Mouse (Mus musculus) left cerebral cortex, postnatal 14 days (tissue): Measurements from ENCODE around the gene Eno2. TPM values are rescaled to one million over a fixed set of nuclear protein-coding genes. Genes with fewer than 3 reads are reported as not detected.
"Not testable (repeated sequence)": the region's sequence is repeated elsewhere in the genome, so short reads cannot be mapped to it uniquely, and the experiment has no call there.

Experiments used
- DNase-seq, 2 experiments: peaks; one replicate each; pipeline ENCODE4 v3.0.0; 2021 to 2022; ENCODE audit warnings: low spot score in 2 of 2, mixed read lengths in 1 of 2
- intact Hi-C: fragments of 180-260 bp; cut with DNase I; formaldehyde crosslinking; loops from one replicate; pipeline ENCODE4 v1.15.1; 2025
- long read RNA-seq, 2 experiments: library from polyadenylated mRNA; stranded (forward); transcript quantifications; one replicate each; pipeline ENCODE4 v2.0.0; 2021
- total RNA-seq, 2 experiments: library from RNA; stranded (reverse); gene quantifications; 2 replicates each; pipeline ENCODE4 v1.2.3; 2021

Eno2 gene
- total RNA-seq = 100 to 1,000 TPM; 719 to 758 TPM
- long read RNA-seq, experiment 1, transcript Eno2-201 (12 exons, 2,795 nt) = major isoform, 178 of 493 reads
- long read RNA-seq, experiment 1, transcript Eno2-202 (10 exons, 2,386 nt) = minor isoform, 6 of 493 reads
- long read RNA-seq, experiment 1, transcript Eno2-210 (4 exons, 632 nt) = minor isoform, 13 of 493 reads
- long read RNA-seq, experiment 1, transcript Eno2-209 (3 exons, 898 nt) = minor isoform, 50 of 493 reads
- long read RNA-seq, experiment 1, partial matches to known transcripts = 73 of 493 reads
- long read RNA-seq, experiment 1, other reads (novel, unspliced or antisense) = 170 of 493 reads
- long read RNA-seq, experiment 2, transcript Eno2-210 (4 exons, 632 nt) = minor isoform, 13 of 422 reads
- long read RNA-seq, experiment 2, transcript Eno2-201 (12 exons, 2,795 nt) = major isoform, 174 of 422 reads
- long read RNA-seq, experiment 2, transcript Eno2-209 (3 exons, 898 nt) = minor isoform, 26 of 422 reads
- long read RNA-seq, experiment 2, partial matches to known transcripts = 61 of 422 reads
- long read RNA-seq, experiment 2, other reads (novel, unspliced or antisense) = 143 of 422 reads

DNA sequence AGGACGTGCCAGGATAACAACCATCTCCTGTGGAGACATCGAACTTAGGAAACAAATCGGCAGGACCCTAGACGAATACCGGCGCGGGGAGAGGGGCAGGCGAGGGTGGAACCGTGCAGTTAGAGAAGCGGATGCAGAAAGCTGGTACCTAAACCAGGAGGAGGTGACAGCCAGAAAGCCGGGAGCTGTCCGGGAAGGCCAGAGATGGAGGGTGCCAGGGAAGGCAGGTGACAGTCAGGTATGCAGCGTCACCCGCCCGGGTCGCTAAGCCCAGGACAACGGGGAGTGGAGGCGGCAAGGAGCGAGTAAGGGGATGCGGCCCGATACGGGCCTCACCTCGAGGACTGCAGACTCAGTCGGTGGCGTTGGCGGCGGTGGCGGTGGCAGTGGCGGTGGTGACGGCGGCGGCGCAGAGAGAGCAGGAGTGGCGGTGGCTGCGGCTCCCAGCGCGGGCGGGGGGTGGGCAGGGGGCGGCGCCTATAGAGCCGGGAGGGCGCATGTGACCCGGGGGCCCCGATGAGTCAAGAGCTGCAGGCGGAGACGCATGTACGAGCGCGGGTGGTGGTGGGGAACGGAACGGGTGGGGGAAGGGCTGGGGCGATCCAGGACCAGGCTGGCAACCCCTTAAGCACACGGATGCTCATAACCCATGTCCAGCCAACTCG is at the start of gene Eno2:
TSS of gene Eno2 (minus strand) at position 573 of the 665 bp plus-strand sequence.
- intact Hi-C loops = loop anchor here (2.0 kb wide), 2 partner anchors 36 to 44 kb away; no protein-coding TSS in a partner anchor
- peak; percentile 80 to 81 for DNase-seq

DNA sequence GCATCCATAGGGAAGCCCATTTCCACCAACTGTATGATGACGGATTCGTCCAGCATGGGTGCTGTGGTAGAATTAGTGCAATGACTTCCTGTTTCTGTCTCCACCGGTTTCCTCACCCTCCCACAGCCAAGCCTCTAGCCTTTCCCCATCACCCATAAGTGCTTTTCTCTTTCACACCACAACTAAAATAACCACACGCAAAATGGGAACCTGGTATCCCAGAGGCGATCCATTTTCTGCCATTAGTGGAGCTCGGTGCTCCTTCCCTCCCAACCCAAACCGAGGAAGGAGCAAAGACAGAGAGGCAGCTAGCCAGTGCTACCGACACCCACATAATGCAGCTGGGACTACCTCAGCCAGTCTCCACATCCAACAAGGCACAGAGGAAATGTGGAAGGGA is 48.5 kb upstream of the Eno2 start:
- DNase-seq = no peak
- intact Hi-C loops = no loop called here

- no peak for DNase-seq
- intact Hi-C loops = no loop called here
These were observed 48.1 kb upstream of the Eno2 start for GRCm38 (mm10) chr6:124817563-124817962.

DNA sequence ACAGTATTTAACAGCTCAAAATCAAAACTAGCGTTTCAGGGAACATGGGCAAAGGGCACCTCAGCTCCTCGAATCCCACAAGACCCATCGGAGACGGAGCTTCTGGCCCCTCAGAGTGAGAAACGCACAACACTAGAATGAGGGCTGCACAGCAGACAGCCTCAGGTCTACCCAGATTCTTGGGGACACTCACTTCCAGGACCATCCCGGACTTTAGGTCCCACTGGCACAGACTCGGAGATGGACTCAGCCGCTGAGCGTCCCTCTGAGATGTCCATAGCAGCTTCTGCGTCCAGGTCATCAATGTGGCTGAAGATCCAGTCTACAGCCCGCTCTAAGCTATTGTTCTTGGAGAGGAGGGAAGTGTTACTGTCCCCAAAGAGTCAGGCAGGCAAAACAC is 47.7 kb upstream of the Eno2 start:
- intact Hi-C loops = no loop called here

DNA sequence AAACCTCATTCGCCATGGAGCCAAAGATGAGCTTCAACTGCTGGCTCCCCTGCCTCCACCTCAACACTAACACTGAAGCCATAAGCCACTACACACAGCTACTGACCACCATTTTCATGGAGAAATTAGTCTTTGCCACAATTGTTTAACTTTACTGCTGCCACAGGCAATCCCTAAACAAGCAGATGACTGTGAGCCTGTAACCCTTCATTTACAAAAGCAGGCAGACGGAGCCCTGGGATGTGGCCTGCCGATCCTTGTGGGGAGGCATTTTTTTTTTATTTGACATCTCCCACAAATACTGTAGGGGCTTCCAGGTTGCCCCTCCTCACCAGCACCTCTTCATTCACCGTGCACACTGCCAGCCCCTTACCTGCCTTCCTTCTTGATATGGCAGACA is 47.1 kb upstream of the Eno2 start:
- intact Hi-C loops = no loop called here
- DNase-seq = no peak

More for the DNA sequence above, 47.7 kb upstream of the Eno2 start:
- DNase-seq = no peak

DNA sequence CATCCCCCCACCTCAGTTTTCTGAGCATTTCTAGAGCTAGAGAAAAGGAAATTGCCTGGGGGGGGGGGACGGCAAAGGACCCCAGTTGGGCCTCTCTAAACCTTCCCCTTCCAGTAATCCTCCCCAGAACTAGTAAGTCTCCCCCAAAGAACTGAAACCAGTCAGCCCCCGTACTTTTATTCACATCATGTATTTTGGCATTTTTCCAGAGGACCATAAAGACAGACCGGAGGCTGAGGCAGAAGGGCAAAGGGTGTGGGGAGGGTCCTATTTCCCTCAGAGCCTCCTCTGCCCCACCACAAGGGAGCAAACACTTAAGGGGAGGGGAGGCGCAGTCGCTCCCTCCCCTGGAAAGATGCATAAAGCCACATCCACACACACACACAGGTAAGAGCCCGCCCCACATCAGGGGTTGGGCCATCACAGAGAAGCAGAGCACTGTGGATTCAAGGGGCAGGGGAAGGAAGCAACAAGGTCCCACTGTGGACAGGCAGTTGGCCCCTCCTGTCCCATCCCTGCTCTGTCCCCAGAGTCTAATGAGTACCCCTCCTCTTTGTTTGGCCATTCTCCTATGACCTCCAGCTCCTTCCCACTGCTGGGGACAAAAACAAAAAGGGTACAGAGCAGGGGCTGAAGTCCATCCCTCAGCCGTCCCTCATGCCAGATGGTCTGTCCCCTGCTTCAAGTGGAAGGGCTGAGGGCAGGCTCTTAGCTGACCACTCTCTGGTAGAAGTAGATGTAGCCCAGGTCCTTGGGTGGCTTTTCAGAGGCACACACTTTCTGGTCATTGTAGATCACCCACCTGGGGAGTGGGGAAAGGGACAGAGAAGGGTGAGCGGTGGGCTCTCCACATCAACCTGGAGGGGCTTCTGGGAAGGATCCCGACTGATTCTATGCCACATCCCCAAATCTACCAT is 45.6 kb upstream of the Eno2 start:
- intact Hi-C loops = no loop called here
- DNase-seq = no peak

- intact Hi-C loops = no loop called here
- DNase-seq = no peak
These were observed 45.0 kb upstream of the Eno2 start for GRCm38 (mm10) chr6:124814448-124814847.

- peak; percentile 90 to 92 for DNase-seq
- intact Hi-C loops = loop anchor here (2.0 kb wide), 1 partner anchor 45 kb away; the partner anchor contains the start of gene Eno2
These were observed 44.5 kb upstream of the Eno2 start, which contains the start of gene Tpi1 for GRCm38 (mm10) chr6:124813933-124814332. Gene Tpi1 (minus strand): TSS chr6:124814296.

GRCm38 (mm10) chr6:124813496-124813895 is 44.0 kb upstream of the Eno2 start:
- intact Hi-C loops = loop anchor here (2.0 kb wide), 1 partner anchor 45 kb away; the partner anchor contains the start of gene Eno2
- peak; percentile 75 to 81 for DNase-seq

- intact Hi-C loops = loop anchor here (2.0 kb wide), 1 partner anchor 44 kb away; the partner anchor contains the start of gene Eno2
These were observed 43.4 kb upstream of the Eno2 start for GRCm38 (mm10) chr6:124812848-124813247.

DNA sequence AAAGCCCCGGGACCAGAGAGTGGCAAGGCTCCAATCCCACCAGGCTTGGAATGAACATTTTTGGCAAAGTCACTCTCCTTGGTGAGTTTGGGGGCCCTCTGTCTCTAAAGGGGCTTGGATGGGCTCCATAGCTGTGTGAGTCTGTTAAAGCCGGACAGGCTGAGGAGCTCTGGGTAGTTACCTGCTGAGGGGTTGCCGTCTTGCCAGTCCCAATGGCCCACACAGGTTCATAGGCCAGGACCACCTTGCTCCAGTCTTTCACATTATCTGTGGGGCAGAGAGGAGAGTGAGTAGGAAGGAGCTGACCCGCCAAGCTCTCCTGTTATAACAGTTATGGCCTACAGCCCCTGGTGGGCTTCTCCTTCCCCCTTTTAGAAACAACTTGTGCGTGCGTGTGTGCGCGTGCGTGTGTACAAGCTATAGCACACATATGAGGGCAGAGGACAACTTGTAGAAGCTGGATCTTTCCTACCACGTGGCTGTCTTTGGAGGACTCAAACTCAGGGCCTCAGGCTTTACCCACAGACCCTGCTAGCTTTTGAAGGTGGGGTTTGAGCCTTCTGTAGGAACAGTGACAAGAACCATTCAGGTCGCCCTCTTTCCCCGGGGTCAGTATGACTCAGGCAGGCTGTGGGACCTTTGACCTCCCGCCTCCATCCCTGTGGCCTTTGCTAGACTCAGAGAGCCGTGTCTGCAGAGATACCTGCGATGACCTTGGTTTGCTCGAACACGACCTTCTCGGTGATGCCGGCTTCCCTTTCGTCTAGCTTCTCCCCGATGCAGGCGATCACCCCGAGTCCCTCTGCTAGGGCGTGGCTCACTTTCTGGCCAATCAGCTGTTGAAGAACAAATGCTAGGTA is 42.5 kb upstream of the Eno2 start:
- no peak for DNase-seq
- intact Hi-C loops = loop anchor here (2.0 kb wide), 1 partner anchor 43 kb away; the partner anchor contains the start of gene Eno2

More at GRCm38 (mm10) chr6:124812848-124813247, 43.4 kb upstream of the Eno2 start:
- DNase-seq = no peak

DNA sequence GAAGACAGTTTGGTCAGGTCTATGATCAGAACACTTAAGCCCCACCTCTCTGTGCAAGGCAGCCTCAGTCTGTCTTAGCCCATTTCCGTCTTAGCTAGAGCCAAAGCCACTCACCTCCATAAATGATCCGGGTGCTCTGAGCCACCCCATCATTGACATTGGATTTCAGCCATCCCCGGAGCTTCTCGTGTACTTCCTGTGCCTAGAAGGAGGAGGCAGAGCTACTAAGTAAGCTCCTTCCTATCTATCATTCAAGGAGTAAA is 41.9 kb upstream of the Eno2 start:
- intact Hi-C loops = no loop called here
- no peak for DNase-seq

- DNase-seq, intact Hi-C loops: not testable (repeated sequence)
These were observed 41.3 kb upstream of the Eno2 start for GRCm38 (mm10) chr6:124810566-124811402.

- intact Hi-C loops = no loop called here
These were observed 40.5 kb upstream of the Eno2 start for GRCm38 (mm10) chr6:124809775-124810538.

GRCm38 (mm10) chr6:124809052-124809774 is 39.7 kb upstream of the Eno2 start:
- DNase-seq = peak; percentile 68 to 70
- intact Hi-C loops = no loop called here

More at GRCm38 (mm10) chr6:124809775-124810538, 40.5 kb upstream of the Eno2 start:
- DNase-seq = no peak
